Mouse (Mus musculus) cerebellum, adult 2 months (tissue): ENCODE results near the gene Zfp626.

Experiments
- CTCF ChIP-seq: fragments of 200-500 bp; IDR thresholded peaks from 2 replicates; pipeline ENCODE4 v1.5.1; 2011; ENCODE audit warnings: low read depth, mild to moderate bottlenecking, control low read depth, low read length, moderate library complexity, borderline replicate concordance; ENCODE audit not compliant: insufficient read depth
- POLR2A ChIP-seq: fragments of 200-500 bp; IDR thresholded peaks from 2 replicates; pipeline ENCODE4 v1.6.1; 2011; ENCODE audit warnings: low read length, control low read depth, borderline replicate concordance; ENCODE audit not compliant: insufficient read depth

GRCm38 (mm10) chr7:27818526-27819110 lies 11.6 kb downstream of the Zfp626 start:
- TF ChIP-seq CTCF, result no peak
- no peak for TF ChIP-seq POLR2A
